Mouse (Mus musculus) cortical plate, adult 2 months (tissue): ENCODE measurements around the gene Nudt8.

Experiments
- CTCF ChIP-seq: fragments of 200-500 bp; IDR thresholded peaks from 2 replicates; pipeline ENCODE4 v1.5.1; 2011; ENCODE audit warnings: mild to moderate bottlenecking, control low read depth, low read length; ENCODE audit not compliant: insufficient read depth; ENCODE audit errors: extremely low read depth
- POLR2A ChIP-seq: fragments of 200-500 bp; IDR thresholded peaks from 2 replicates; pipeline ENCODE4 v1.6.1; 2011; ENCODE audit warnings: mild to moderate bottlenecking, low read length, control low read depth; ENCODE audit not compliant: insufficient read depth; ENCODE audit errors: extremely low read depth

DNA sequence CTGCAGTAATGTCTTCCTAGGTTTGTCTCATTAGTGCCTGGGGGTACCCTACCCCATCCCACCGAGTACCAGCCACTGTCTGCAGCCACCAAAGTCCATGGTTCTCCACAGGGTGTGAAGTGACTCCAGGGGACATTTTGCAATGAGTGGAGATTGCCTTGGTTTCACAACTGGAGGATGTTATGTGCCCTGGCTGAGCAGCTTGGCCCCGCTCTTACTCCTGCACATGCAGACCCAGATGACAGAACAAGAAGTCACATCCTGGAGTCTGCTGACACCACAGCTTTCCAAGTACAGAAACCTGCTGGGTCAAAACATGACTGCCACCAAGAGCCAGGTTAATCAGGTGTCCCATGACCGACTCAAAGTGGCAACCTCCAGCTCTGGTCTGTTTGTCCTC, 45.3 kb upstream of the Nudt8 start:
- no peak for TF ChIP-seq CTCF
- no peak for TF ChIP-seq POLR2A
